Mouse (Mus musculus) brain, embryonic 14.5 days (tissue): Measurements from ENCODE around the gene Chsy1.

Experiments
- CTCF ChIP-seq: fragments of 200-500 bp; IDR thresholded peaks from 2 replicates; pipeline ENCODE4 v1.5.1; 2012; ENCODE audit warnings: inconsistent platforms, mild to moderate bottlenecking, moderate library complexity, borderline replicate concordance; ENCODE audit not compliant: insufficient read depth, insufficient read length; ENCODE audit errors: extremely low read depth
- POLR2A ChIP-seq: fragments of 200-500 bp; IDR thresholded peaks from 2 replicates; pipeline ENCODE4 v1.6.1; 2012; ENCODE audit warnings: mild to moderate bottlenecking, inconsistent platforms, borderline replicate concordance; ENCODE audit not compliant: poor library complexity, insufficient read depth, insufficient read length, severe bottlenecking; ENCODE audit errors: extremely low read depth

- TF ChIP-seq POLR2A (no peak), CTCF (no peak)
These were observed 18.6 kb upstream of the Chsy1 start for GRCm38 (mm10) chr7:66090676-66091190.
